Mouse (Mus musculus): ENCODE data around the gene Dnah14.
A peak's percentile ranks its signal among the peaks of the same experiment; 100 is the strongest.

The Dnah14 gene

GRCm38 (mm10) chr1:181576322-181576721, at the start of gene Dnah14:
Gene Dnah14, plus strand, starts transcription at chr1:181576559.
- Histone ChIP-seq H3K9me3 (ENCODE audit: low read length) (peaks cover 11% of the 10 kb centered on the region; the same call in 1 of the 2 replicates), H3K27me3 (ENCODE audit: insufficient read depth, low read length) (0 out of 2 replicates have a peak, but pooled peaks cover 2% of the 10 kb centered on the region), H3K4me1 (replicated peaks; ENCODE audit: low read depth, low read length) (0 out of 2 replicates have a peak, but pooled peaks cover 2% of the 10 kb centered on the region), H3K4me3 (replicated peaks; ENCODE audit: low read length) (no peak within 1 kb of the TSS), H3K36me3 (ENCODE audit: insufficient read depth, low read length) (no peaks in the 10 kb centered on the region)
- TF ChIP-seq CTCF (conservative IDR thresholded peaks at IDR 0.05; ENCODE audit: low read length) (no peak), POU5F1 (IDR thresholded peaks at IDR 0.05; ENCODE audit: borderline replicate concordance, low read length) (no peak), NANOG (IDR thresholded peaks at IDR 0.05; ENCODE audit: borderline replicate concordance, low read length) (no peak)

GRCm38 (mm10) chr1:181529368-181529767, 47.0 kb upstream of the Dnah14 start:
- no peaks in the 10 kb centered on the region for H3K36me3 ChIP-seq (ENCODE audit: insufficient read depth, low read length)
- H3K9me3 ChIP-seq (ENCODE audit: low read length): no peaks in the 10 kb centered on the region
- no peaks in the 10 kb centered on the region for H3K4me1 ChIP-seq (replicated peaks; ENCODE audit: low read depth, low read length)
- no peaks in the 10 kb centered on the region for H3K27me3 ChIP-seq (ENCODE audit: insufficient read depth, low read length)
- TF ChIP-seq CTCF (conservative IDR thresholded peaks at IDR 0.05; ENCODE audit: low read length) (no peak), POU5F1 (IDR thresholded peaks at IDR 0.05; ENCODE audit: borderline replicate concordance, low read length) (no peak), NANOG (IDR thresholded peaks at IDR 0.05; ENCODE audit: borderline replicate concordance, low read length) (no peak)
- no peak overlapping the region for H3K4me3 ChIP-seq (replicated peaks; ENCODE audit: low read length)

- H3K9me3 ChIP-seq (ENCODE audit: low read length): no peaks in the 10 kb centered on the region
- H3K4me1 ChIP-seq (replicated peaks; ENCODE audit: low read depth, low read length): no peaks in the 10 kb centered on the region
- H3K27me3 ChIP-seq (ENCODE audit: insufficient read depth, low read length): no peaks in the 10 kb centered on the region
- TF ChIP-seq POU5F1 (IDR thresholded peaks at IDR 0.05; ENCODE audit: borderline replicate concordance, low read length): no peak
- H3K36me3 ChIP-seq (ENCODE audit: insufficient read depth, low read length): no peaks in the 10 kb centered on the region
- no peak overlapping the region for H3K4me3 ChIP-seq (replicated peaks; ENCODE audit: low read length)
Observed at GRCm38 (mm10) chr1:181535165-181535873, 41.0 kb upstream of the Dnah14 start.

DNA sequence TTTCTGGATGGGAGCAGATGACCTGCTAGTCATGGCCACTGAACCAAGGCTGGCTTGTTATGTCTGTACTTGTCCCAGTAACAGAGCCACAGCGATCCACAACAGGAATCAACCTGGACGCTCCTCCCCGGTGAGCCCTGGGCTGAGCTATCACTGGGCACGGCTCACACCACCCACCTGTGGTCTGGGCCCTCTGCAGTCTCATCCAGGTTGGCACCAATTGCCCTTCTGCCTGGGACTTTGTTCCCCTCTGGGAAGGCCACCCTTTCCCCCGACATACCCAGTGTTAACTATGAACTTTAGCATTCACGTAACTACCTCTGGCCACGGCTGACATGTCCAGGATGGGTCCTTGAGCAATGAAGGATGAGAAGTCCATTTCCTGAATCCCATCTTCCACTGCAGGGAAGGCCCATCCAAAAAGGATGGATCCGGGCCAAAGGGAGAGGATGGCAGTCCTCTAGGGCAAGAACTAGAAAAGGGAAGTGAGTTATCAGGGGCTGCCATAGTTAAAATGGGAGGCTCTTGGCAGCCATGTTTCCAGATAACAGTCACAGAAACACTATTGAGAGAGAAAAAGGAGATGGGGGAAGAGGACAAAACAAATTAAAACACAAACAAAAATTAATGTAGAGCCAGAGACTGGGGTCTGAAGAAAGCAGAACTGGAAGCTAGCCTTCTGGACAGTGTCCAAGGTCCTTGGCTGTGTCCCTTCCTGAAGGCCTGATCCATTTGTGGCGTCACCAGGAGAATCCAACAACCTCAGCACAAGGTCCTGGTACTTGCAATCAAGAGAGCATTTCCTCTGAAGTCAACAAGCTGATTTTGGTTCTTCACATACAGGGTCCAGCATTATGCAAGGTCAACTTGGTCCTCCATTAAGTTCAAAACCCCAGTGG, 38.5 kb upstream of the Dnah14 start:
- Histone ChIP-seq H3K4me3 (replicated peaks; ENCODE audit: low read length) (no peak overlapping the region), H3K27me3 (ENCODE audit: insufficient read depth, low read length) (no peaks in the 10 kb centered on the region), H3K9me3 (ENCODE audit: low read length) (no peaks in the 10 kb centered on the region), H3K4me1 (replicated peaks; ENCODE audit: low read depth, low read length) (no peaks in the 10 kb centered on the region), H3K36me3 (ENCODE audit: insufficient read depth, low read length) (no peaks in the 10 kb centered on the region)
- TF ChIP-seq NANOG (IDR thresholded peaks at IDR 0.05; ENCODE audit: borderline replicate concordance, low read length) (no peak), POU5F1 (IDR thresholded peaks at IDR 0.05; ENCODE audit: borderline replicate concordance, low read length) (no peak), CTCF (conservative IDR thresholded peaks at IDR 0.05; ENCODE audit: low read length) (no peak)

DNA sequence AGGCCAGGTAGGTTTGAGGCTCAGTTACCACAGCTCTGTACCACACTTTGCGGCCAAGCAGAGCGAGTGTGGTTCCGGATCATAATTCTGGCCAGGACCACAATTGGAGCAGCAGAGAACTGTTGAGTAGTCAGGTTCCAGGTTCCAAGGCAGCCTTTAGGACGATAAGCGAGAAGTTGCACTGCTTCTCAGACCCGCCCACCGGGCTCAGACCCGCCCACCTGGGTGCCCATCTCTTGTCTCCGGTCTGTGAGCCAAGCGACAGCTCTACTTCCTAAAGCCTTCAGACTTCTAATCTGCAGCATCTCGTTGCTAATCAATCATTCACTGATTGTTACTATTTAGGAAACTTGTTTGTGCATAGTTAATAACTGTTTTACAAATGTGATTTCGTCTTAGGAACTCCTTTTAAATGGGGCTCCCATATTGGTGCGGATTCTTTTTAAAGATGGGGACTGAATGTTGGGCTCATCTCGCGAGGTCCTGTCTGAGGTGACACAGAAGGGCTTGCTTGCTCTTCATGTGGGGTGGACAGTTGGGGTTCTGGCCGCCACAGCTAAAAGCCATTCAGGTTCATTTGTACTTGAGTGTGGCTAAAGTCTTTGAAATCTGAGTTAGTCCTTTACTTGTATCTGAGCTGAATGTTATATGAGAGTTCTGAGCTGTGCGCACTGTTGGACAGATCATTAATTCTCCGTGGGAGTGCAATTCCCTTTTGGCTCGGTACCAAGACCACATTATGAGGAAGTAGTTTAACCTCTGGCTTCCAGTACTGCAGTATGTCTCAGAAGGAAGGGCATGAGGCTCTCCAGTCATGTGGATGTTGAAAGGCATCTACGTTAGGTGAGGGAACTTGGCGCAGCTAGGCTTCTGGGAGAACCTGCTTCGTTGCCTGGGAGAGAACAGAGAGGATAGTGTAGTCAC, 36.3 kb upstream of the Dnah14 start:
- Histone ChIP-seq H3K27me3 (ENCODE audit: insufficient read depth, low read length) (peaks cover 4% of the 10 kb centered on the region; the same call in 1 of the 2 replicates), H3K36me3 (ENCODE audit: insufficient read depth, low read length) (no peaks in the 10 kb centered on the region), H3K4me3 (replicated peaks; ENCODE audit: low read length) (no peak overlapping the region), H3K4me1 (replicated peaks; ENCODE audit: low read depth, low read length) (peaks cover 1% of the 10 kb centered on the region; the same call in 1 of the 2 replicates), H3K9me3 (ENCODE audit: low read length) (no peaks in the 10 kb centered on the region)
- TF ChIP-seq NANOG (IDR thresholded peaks at IDR 0.05; ENCODE audit: borderline replicate concordance, low read length): no peak
- TF ChIP-seq CTCF (conservative IDR thresholded peaks at IDR 0.05; ENCODE audit: low read length): no peak
- TF ChIP-seq POU5F1 (IDR thresholded peaks at IDR 0.05; ENCODE audit: borderline replicate concordance, low read length): no peak

- TF ChIP-seq NANOG (IDR thresholded peaks at IDR 0.05; ENCODE audit: borderline replicate concordance, low read length) (no peak), CTCF (conservative IDR thresholded peaks at IDR 0.05; ENCODE audit: low read length) (peak; percentile 21; the same call in 1 of the 2 replicates)
- Histone ChIP-seq H3K27me3 (ENCODE audit: insufficient read depth, low read length) (peaks cover 8% of the 10 kb centered on the region; the same call in 1 of the 2 replicates), H3K36me3 (ENCODE audit: insufficient read depth, low read length) (no peaks in the 10 kb centered on the region), H3K4me1 (replicated peaks; ENCODE audit: low read depth, low read length) (peaks cover 3% of the 10 kb centered on the region), H3K9me3 (ENCODE audit: low read length) (no peaks in the 10 kb centered on the region), H3K4me3 (replicated peaks; ENCODE audit: low read length) (no peak overlapping the region)
Observed at GRCm38 (mm10) chr1:181543711-181544383, 32.5 kb upstream of the Dnah14 start.

DNA sequence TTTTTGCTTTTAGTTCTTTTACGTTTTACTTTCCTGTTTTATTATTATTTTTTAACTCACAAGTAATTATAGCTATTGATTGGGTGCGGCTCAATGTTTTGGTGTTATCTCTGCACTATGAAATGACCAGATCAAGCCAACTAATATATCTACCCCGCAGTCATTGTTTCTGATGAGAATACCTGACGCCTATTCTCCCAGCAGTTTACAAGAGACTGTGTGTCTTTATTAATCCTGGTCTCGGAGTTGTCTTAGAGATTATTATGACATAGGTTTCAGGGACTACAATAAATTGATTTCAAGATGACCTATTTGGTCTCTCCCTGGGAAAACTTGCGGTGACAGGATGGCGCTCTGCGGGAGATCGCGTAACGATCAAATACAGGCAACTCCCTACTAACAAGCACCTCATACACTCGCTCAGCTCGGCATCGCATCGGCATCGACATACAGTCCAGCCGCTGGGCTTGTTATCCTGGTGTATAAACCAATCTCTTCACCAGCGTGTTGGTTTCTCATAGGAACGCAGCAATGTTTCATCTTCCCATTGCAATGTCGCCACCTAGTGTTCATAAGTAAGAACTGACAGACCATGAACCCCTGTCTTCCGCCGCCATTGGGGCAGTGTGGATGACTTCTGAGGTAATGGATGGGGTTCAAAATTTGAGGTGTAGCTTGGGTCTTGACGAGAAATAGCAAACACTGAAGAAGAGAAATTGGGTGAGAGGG, 31.2 kb upstream of the Dnah14 start:
- TF ChIP-seq POU5F1 (IDR thresholded peaks at IDR 0.05; ENCODE audit: borderline replicate concordance, low read length) (no peak), NANOG (IDR thresholded peaks at IDR 0.05; ENCODE audit: borderline replicate concordance, low read length) (no peak), CTCF (conservative IDR thresholded peaks at IDR 0.05; ENCODE audit: low read length) (peak; percentile 83)
- Histone ChIP-seq H3K36me3 (ENCODE audit: insufficient read depth, low read length) (no peaks in the 10 kb centered on the region), H3K9me3 (ENCODE audit: low read length) (no peaks in the 10 kb centered on the region), H3K4me3 (replicated peaks; ENCODE audit: low read length) (no peak overlapping the region), H3K4me1 (replicated peaks; ENCODE audit: low read depth, low read length) (peaks cover 3% of the 10 kb centered on the region), H3K27me3 (ENCODE audit: insufficient read depth, low read length) (peaks cover 16% of the 10 kb centered on the region; the same call in 1 of the 2 replicates)

All from E14TG2a.4 (cell line).